Mouse (Mus musculus): ENCODE measurements around the gene Nisch.
A peak's percentile ranks its signal among the peaks of the same experiment; 100 is the strongest.

Nisch gene

GRCm38 (mm10) chr14:31189348-31189747 lies 27.4 kb downstream of the Nisch start:
- no peak for DNase-seq

GRCm38 (mm10) chr14:31188771-31189181 lies 28.0 kb downstream of the Nisch start:
- DNase-seq, result no peak

GRCm38 (mm10) chr14:31186656-31187055 lies 30.1 kb downstream of the Nisch start:
- no peak for DNase-seq

GRCm38 (mm10) chr14:31184195-31184594 lies 32.6 kb downstream of the Nisch start:
- no peak for DNase-seq

- DNase-seq, result no peak
These were observed 33.2 kb downstream of the Nisch start for GRCm38 (mm10) chr14:31183541-31183940.

- DNase-seq, result no peak
These were observed 33.9 kb downstream of the Nisch start for GRCm38 (mm10) chr14:31182786-31183290.

GRCm38 (mm10) chr14:31181512-31181911 lies 35.2 kb downstream of the Nisch start:
- no peak for DNase-seq

GRCm38 (mm10) chr14:31179677-31180365 lies 36.9 kb downstream of the Nisch start:
- DNase-seq, result no peak

- no peak for DNase-seq
These were observed 39.0 kb downstream of the Nisch start for GRCm38 (mm10) chr14:31177715-31178114.

GRCm38 (mm10) chr14:31177287-31177686 lies 39.5 kb downstream of the Nisch start:
- no peak for DNase-seq

GRCm38 (mm10) chr14:31173537-31173936 lies 43.2 kb downstream of the Nisch start:
- no peak for DNase-seq

- DNase-seq, result no peak
These were observed 43.8 kb downstream of the Nisch start for GRCm38 (mm10) chr14:31172781-31173455.

- DNase-seq, result no peak
These were observed 44.9 kb downstream of the Nisch start for GRCm38 (mm10) chr14:31171821-31172220.

GRCm38 (mm10) chr14:31171386-31171785 lies 45.4 kb downstream of the Nisch start:
- DNase-seq, result peak; percentile 47

GRCm38 (mm10) chr14:31170963-31171362 lies 45.8 kb downstream of the Nisch start:
- no peak for DNase-seq

- no peak for DNase-seq
These were observed 47.2 kb downstream of the Nisch start for GRCm38 (mm10) chr14:31169508-31169907.

GRCm38 (mm10) chr14:31168425-31168824 lies 48.3 kb downstream of the Nisch start, which contains the start of gene Stab1:
Gene Stab1 (minus strand): TSS chr14:31168641.
- DNase-seq, result no peak

GRCm38 (mm10) chr14:31166827-31167226 lies 49.9 kb downstream of the Nisch start:
- DNase-seq, result no peak

GRCm38 (mm10) chr14:31165991-31166630 lies 50.6 kb downstream of the Nisch start:
- no peak for DNase-seq

- DNase-seq, result no peak
These were observed 51.3 kb downstream of the Nisch start for GRCm38 (mm10) chr14:31165458-31165857.

GRCm38 (mm10) chr14:31165010-31165409 lies 51.7 kb downstream of the Nisch start:
- DNase-seq, result no peak

- no peak for DNase-seq
These were observed 52.7 kb downstream of the Nisch start for GRCm38 (mm10) chr14:31164067-31164466.

- DNase-seq, result no peak
These were observed 55.1 kb downstream of the Nisch start for GRCm38 (mm10) chr14:31161638-31162037.

- DNase-seq, result no peak
These were observed 55.6 kb downstream of the Nisch start for GRCm38 (mm10) chr14:31161191-31161590.
